Mouse (Mus musculus): ENCODE data around the gene Epyc. TPM values are rescaled to one million over a fixed set of nuclear protein-coding genes. Genes with fewer than 3 reads are reported as not detected.

The Epyc gene
- 0.16 TPM in 1 of 2 replicates, not detected in the other for polyA plus RNA-seq (2015; fragmentation: Nextera tagmentation; extraction: Ambion mirVana)

GRCm38 (mm10) chr10:97643768-97644167, at the start of gene Epyc:
Gene Epyc (plus strand): TSS chr10:97644068.

DNA sequence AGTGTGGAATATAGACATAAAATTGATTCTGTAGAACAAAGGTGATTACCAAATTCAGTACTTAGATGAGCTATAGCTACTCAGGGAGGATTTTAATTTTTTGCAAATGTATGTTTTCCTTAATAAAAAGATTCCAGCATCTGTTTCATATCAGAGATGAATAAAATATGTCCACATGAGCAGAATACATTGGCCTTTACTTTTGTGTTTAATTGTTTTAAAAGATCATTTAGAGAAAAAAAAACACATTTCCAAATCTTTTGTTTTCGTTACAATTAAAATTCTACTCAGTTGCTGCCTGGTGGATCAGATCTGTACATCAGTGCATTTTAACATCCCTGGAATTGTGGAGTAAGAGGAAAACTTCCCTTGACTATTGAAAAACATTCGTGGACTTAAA, 37.3 kb upstream of the Epyc start, which contains the start of gene Kera:
Gene Kera, plus strand, starts transcription at position 301 of the 400 bp plus-strand sequence.

DNA sequence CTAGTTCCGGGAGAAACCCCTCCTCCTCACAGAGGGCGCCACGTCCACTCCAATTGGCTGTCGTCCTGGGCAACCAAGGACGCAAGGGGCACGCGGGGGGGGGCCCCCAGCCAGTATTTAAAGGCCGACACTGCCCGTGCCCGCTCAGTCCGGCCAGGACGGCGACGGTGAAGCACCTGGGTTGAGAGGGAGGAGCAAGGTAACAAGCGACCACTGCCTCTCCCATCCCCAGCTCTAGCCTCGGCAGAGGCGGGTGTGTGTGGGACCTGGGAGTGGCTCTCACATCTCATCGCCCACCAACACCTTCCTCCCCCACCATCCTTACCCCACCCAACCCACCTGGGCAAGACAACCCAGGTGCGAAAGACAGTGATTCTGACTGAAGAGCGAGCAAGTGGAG, 49.0 kb downstream of the Epyc start, which contains the start of gene Ccer1:
Gene Ccer1, plus strand, starts transcription at position 147 of the 400 bp plus-strand sequence.

DNA sequence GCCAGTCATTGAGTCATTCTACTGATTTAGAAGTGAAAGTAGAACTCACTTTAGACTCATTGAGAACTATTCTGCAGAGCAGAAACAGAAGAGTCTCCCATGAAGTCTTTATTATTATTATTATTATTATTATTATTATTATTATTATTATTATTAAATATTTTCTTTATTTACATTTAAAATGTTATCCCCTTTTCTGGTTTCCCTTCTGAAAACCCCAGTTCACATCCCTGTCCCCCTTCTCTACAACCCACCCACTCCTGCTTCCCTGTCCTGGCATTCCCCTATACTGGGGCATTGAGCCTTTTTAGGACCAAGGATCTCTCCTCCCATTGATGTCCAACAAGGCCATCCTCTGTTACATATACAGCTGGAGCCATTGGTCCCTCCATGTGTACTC, 82.8 kb downstream of the Epyc start, which contains the start of gene C030005K15Rik:
Gene C030005K15Rik, minus strand, starts transcription at position 101 of the 400 bp plus-strand sequence.

Other genes starting within 250 kb of the Epyc start
- 80.8 and 139 TPM in 2 replicates for gene Dcn, start 164.5 kb upstream of the Epyc start, polyA plus RNA-seq (2015; fragmentation: Nextera tagmentation; extraction: Ambion mirVana)
- gene Lum, start 78.9 kb upstream of the Epyc start, polyA plus RNA-seq (2015; fragmentation: Nextera tagmentation; extraction: Ambion mirVana) = 10.0 and 15.1 TPM in 2 replicates
- gene Kera, start 37.2 kb upstream of the Epyc start, polyA plus RNA-seq (2015; fragmentation: Nextera tagmentation; extraction: Ambion mirVana) = 0.07 TPM in 1 of 2 replicates, not detected in the other
- gene Ccer1, start 49.0 kb downstream of the Epyc start, polyA plus RNA-seq (2015; fragmentation: Nextera tagmentation; extraction: Ambion mirVana) = not detected in 2 replicates
- gene C030005K15Rik, start 82.7 kb downstream of the Epyc start, polyA plus RNA-seq (2015; fragmentation: Nextera tagmentation; extraction: Ambion mirVana) = not detected in 2 replicates

All from spleen, postnatal 0 days (tissue).